Mouse (Mus musculus) layer of hippocampus, adult 6 months (tissue): Measurements from ENCODE around the gene Ifna11. TPM values are rescaled to one million over a fixed set of nuclear protein-coding genes. Genes with fewer than 3 reads are reported as not detected.

ENCODE experiments used
- polyA plus RNA-seq: library from polyadenylated mRNA; unstranded; fragments of <200 nt; fragmentation: Nextera tagmentation; gene quantifications from 2 replicates; pipeline ENCODE4 v1.2.3, GENCODE M21; 2021

Gene Ifna11
- polyA plus RNA-seq, 1 experiment from 2014 or later, result not detected

Other genes with a start within 250 kb of the Ifna11 start
- not detected in 2 replicates for gene Ifna14, start 248.2 kb upstream of the Ifna11 start, polyA plus RNA-seq
- not detected in 2 replicates for gene Ifna9, start 227.6 kb upstream of the Ifna11 start, polyA plus RNA-seq
- gene Ifna12, start 216.6 kb upstream of the Ifna11 start, polyA plus RNA-seq, result not detected in 2 replicates
- gene C87499, start 185.5 kb upstream of the Ifna11 start, polyA plus RNA-seq, result not detected in 2 replicates
- not detected in 2 replicates for gene Ifna13, start 175.5 kb upstream of the Ifna11 start, polyA plus RNA-seq
- not detected in 2 replicates for gene Ifna16, start 143.0 kb upstream of the Ifna11 start, polyA plus RNA-seq
- gene Ifna2, start 136.0 kb upstream of the Ifna11 start, polyA plus RNA-seq, result not detected in 2 replicates
- gene Ifnab, start 128.6 kb upstream of the Ifna11 start, polyA plus RNA-seq, result not detected in 2 replicates
- 1.8 and 2.6 TPM in 2 replicates for gene Gm26566, start 98.2 kb upstream of the Ifna11 start, polyA plus RNA-seq
- gene Klhl9, start 97.5 kb upstream of the Ifna11 start, polyA plus RNA-seq, result 60.6 and 82.7 TPM in 2 replicates
- gene Gm13271, start 65.1 kb upstream of the Ifna11 start, polyA plus RNA-seq, result not detected in 2 replicates
- not detected in 2 replicates for gene Gm13283, start 59.8 kb upstream of the Ifna11 start, polyA plus RNA-seq
- not detected in 2 replicates for gene Gm13290, start 46.1 kb upstream of the Ifna11 start, polyA plus RNA-seq
- gene Gm13289, start 43.0 kb upstream of the Ifna11 start, polyA plus RNA-seq, result not detected in 2 replicates
- not detected in 2 replicates for gene Gm13272, start 40.1 kb upstream of the Ifna11 start, polyA plus RNA-seq
- not detected in 2 replicates for gene Ifnz, start 37.8 kb upstream of the Ifna11 start, polyA plus RNA-seq
- not detected in 2 replicates for gene Gm13276, start 34.2 kb upstream of the Ifna11 start, polyA plus RNA-seq
- not detected in 2 replicates for gene Gm13277, start 31.3 kb upstream of the Ifna11 start, polyA plus RNA-seq
- gene Gm13278, start 28.4 kb upstream of the Ifna11 start, polyA plus RNA-seq, result not detected in 2 replicates
- gene Gm13275, start 25.5 kb upstream of the Ifna11 start, polyA plus RNA-seq, result not detected in 2 replicates
- gene Gm13279, start 22.6 kb upstream of the Ifna11 start, polyA plus RNA-seq, result not detected in 2 replicates
- not detected in 2 replicates for gene Gm13285, start 20.3 kb upstream of the Ifna11 start, polyA plus RNA-seq
- gene Gm13287, start 16.7 kb upstream of the Ifna11 start, polyA plus RNA-seq, result not detected in 2 replicates
- gene Gm13288, start 14.4 kb upstream of the Ifna11 start, polyA plus RNA-seq, result not detected in 2 replicates
- gene Ifna7, start 3.7 kb upstream of the Ifna11 start, polyA plus RNA-seq, result not detected in 2 replicates
- not detected in 2 replicates for gene Ifna6, start 7.5 kb downstream of the Ifna11 start, polyA plus RNA-seq
- not detected in 2 replicates for gene Ifna5, start 15.6 kb downstream of the Ifna11 start, polyA plus RNA-seq
- not detected in 2 replicates for gene Ifna4, start 21.9 kb downstream of the Ifna11 start, polyA plus RNA-seq
- gene Ifna1, start 30.1 kb downstream of the Ifna11 start, polyA plus RNA-seq, result not detected in 2 replicates
- not detected in 2 replicates for gene Ifne, start 60.2 kb downstream of the Ifna11 start, polyA plus RNA-seq